Mouse (Mus musculus) heart, embryonic 11.5 days (tissue): ENCODE data around the gene Scarb1. TPM values are rescaled to one million over a fixed set of nuclear protein-coding genes. Genes with fewer than 3 reads are reported as not detected.

ENCODE experiments used
- ATAC-seq: fragments of 200-750 bp; cut with Nextera tagmentation; replicated peaks from 2 replicates; pipeline ENCODE4 v1.8.0; 2017; ENCODE audit warnings: moderate library complexity; ENCODE audit not compliant: insufficient number of reproducible peaks, low FRiP score, low TSS enrichment
- H3K27ac ChIP-seq: fragments of 300-500 bp; sonication (generic); 2 replicates; pipeline ENCODE4 v1.5.1; 2014; ENCODE audit warnings: mild to moderate bottlenecking, low read depth, low read length
- H3K27me3 ChIP-seq: fragments of 300-500 bp; sonication (generic); 2 replicates; pipeline ENCODE4 v1.6.1; 2014; ENCODE audit warnings: mild to moderate bottlenecking, low read length, mixed read lengths; ENCODE audit not compliant: control insufficient read depth, insufficient read depth
- H3K36me3 ChIP-seq: fragments of 300-500 bp; sonication (generic); 2 replicates; pipeline ENCODE4 v1.6.1; 2014; ENCODE audit warnings: mild to moderate bottlenecking, low read length, moderate library complexity, mixed read lengths; ENCODE audit not compliant: control insufficient read depth, insufficient read depth
- H3K4me1 ChIP-seq: fragments of 300-500 bp; sonication (generic); 2 replicates; pipeline ENCODE4 v1.6.1; 2014; ENCODE audit warnings: low read length; ENCODE audit not compliant: control insufficient read depth, insufficient read depth
- H3K4me2 ChIP-seq: fragments of 300-500 bp; sonication (generic); 2 replicates; pipeline ENCODE4 v1.6.1; 2014; ENCODE audit warnings: mild to moderate bottlenecking, moderate library complexity
- H3K4me3 ChIP-seq: fragments of 300-500 bp; sonication (generic); 2 replicates; pipeline ENCODE4 v1.5.1; 2014; ENCODE audit warnings: low read depth, low read length
- H3K9ac ChIP-seq: fragments of 300-500 bp; sonication (generic); 2 replicates; pipeline ENCODE4 v1.6.1; 2014; ENCODE audit warnings: mild to moderate bottlenecking, low read depth, low read length, moderate library complexity
- H3K9me3 ChIP-seq: fragments of 300-500 bp; sonication (generic); replicated peaks from 2 replicates; pipeline ENCODE4 v1.6.1; 2016; ENCODE audit warnings: low read length; ENCODE audit not compliant: control insufficient read depth
- WGBS: fragments of 180-500 bp; shearing (Covaris S2); extraction: QIAGEN DNeasy Blood & Tissue Kit; methylation state at CpG from one replicate; pipeline ENCODE4 v1.1.7; 2014; ENCODE audit not compliant: insufficient replicate concordance; 5-methylcytosine and 5-hydroxymethylcytosine counted together
- polyA plus RNA-seq: library from polyadenylated mRNA; unstranded; fragments of >200 nt; fragmentation: Nextera tagmentation; extraction: Ambion mirVana; gene quantifications from 2 replicates; pipeline ENCODE4 v1.2.1, GENCODE M21; 2014

The Scarb1 gene
- polyA plus RNA-seq, 1 experiment from 2014 or later = 57.1 TPM

DNA sequence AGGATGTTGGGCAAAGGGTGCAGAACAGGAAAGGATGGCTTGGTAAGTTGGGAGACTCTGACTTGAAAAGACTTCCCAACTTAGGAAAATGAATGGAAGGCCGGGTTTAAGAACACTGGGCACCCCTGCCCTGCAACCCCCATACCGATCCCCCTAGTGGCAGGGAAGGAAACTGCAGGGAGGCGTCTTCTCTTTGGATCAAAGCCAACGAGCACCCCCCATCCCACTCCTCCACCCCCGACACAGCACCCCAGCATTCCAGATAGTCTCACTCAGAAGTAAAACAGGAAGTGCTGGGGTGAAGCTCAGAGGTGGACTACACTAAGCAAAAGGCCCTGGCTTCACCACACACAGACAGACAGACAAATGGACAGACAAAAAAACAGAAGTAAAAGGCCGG is 62.6 kb downstream of the Scarb1 start:
- 24% methylated on average over 6 of the region's 6 CpGs for WGBS

DNA sequence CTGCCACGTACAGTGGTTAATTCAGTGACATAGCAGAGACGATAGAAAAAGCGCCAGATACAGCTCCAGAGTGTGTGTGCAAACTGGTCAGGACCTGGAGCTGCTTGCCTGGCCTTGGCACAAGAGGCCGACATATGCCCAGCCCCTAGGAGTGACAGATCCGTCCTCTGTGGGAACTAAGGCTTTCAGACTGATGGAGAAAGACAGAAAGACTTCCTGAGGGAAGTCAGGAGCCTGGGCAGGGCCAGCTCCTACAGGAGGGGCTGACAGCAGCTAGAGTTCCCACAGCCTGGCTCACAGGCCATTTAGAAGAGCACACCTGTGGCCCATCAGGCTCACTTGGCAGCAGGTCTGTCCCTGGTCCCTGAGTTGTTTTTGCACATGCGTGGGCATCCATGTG is 63.6 kb downstream of the Scarb1 start:
- Histone ChIP-seq H3K4me2 (no peak overlapping the region), H3K4me3 (no peak overlapping the region), H3K27me3 (no peaks in the 10 kb centered on the region), H3K27ac (no peak overlapping the region), H3K4me1 (peaks cover 17% of the 10 kb centered on the region), H3K9me3 (no peaks in the 10 kb centered on the region), H3K36me3 (peaks cover 8% of the 10 kb centered on the region; the same call in 1 of the 2 replicates), H3K9ac (no peak overlapping the region)
- ATAC-seq = no peak
- WGBS = 84% methylated on average over 6 of the region's 6 CpGs

More for the DNA sequence above, 62.6 kb downstream of the Scarb1 start:
- peaks cover 17% of the 10 kb centered on the region for H3K4me1 ChIP-seq
- H3K9ac ChIP-seq = no peak overlapping the region
- H3K4me2 ChIP-seq = no peak overlapping the region
- H3K9me3 ChIP-seq = no peaks in the 10 kb centered on the region
- H3K4me3 ChIP-seq = no peak overlapping the region
- ATAC-seq = no peak
- peaks cover 8% of the 10 kb centered on the region; the same call in 1 of the 2 replicates for H3K36me3 ChIP-seq
- no peaks in the 10 kb centered on the region for H3K27me3 ChIP-seq
- H3K27ac ChIP-seq = no peak overlapping the region

GRCm38 (mm10) chr5:125276765-125277164 is 64.1 kb downstream of the Scarb1 start:
- Histone ChIP-seq H3K4me3 (no peak overlapping the region), H3K4me2 (no peak overlapping the region), H3K36me3 (peaks cover 8% of the 10 kb centered on the region; the same call in 1 of the 2 replicates), H3K4me1 (peaks cover 17% of the 10 kb centered on the region), H3K9me3 (no peaks in the 10 kb centered on the region), H3K27ac (no peak overlapping the region), H3K27me3 (no peaks in the 10 kb centered on the region), H3K9ac (no peak overlapping the region)
- no peak for ATAC-seq
- WGBS = 88% methylated on average over 4 of the region's 4 CpGs

DNA sequence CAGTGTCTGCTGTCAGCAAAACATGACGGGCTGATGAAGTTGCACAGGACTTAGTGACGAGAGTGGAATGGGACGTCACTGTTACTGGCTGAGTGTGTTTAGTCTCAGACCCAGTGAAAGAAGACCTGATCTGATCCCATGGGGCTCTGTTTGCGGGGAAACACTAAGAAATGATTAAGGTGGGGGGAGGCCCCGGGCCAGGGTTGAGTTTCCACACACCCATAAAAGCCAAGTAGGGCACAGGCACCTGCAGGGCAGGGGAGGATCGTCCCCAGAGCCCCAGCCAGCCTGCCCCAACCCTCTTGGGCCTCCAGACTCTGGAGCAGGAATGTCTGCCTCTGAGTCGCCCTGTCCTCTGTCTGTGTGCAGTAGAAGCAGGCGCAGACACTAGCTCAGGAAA is 65.6 kb downstream of the Scarb1 start:
- peaks cover 8% of the 10 kb centered on the region; the same call in 1 of the 2 replicates for H3K36me3 ChIP-seq
- 62% methylated on average over 8 of the region's 8 CpGs for WGBS
- H3K27ac ChIP-seq = peak overlapping the region; percentile 73
- ATAC-seq = no peak
- no peak overlapping the region for H3K4me3 ChIP-seq
- peak overlapping the region; percentile 46; the same call in 1 of the 2 replicates for H3K9ac ChIP-seq
- no peaks in the 10 kb centered on the region for H3K9me3 ChIP-seq
- H3K4me1 ChIP-seq = peaks cover 17% of the 10 kb centered on the region
- no peak overlapping the region for H3K4me2 ChIP-seq
- H3K27me3 ChIP-seq = no peaks in the 10 kb centered on the region

GRCm38 (mm10) chr5:125274773-125275172 is 66.1 kb downstream of the Scarb1 start:
- Histone ChIP-seq H3K27me3 (no peaks in the 10 kb centered on the region), H3K9ac (no peak overlapping the region), H3K4me2 (no peak overlapping the region), H3K27ac (no peak overlapping the region), H3K4me3 (no peak overlapping the region), H3K9me3 (no peaks in the 10 kb centered on the region), H3K4me1 (peaks cover 17% of the 10 kb centered on the region), H3K36me3 (peaks cover 8% of the 10 kb centered on the region; the same call in 1 of the 2 replicates)
- ATAC-seq = no peak
- 88% methylated on average over 3 of the region's 3 CpGs for WGBS

GRCm38 (mm10) chr5:125274182-125274581 is 66.7 kb downstream of the Scarb1 start:
- peaks cover 8% of the 10 kb centered on the region; the same call in 1 of the 2 replicates for H3K36me3 ChIP-seq
- H3K4me2 ChIP-seq = peak overlapping the region; percentile 52
- H3K9me3 ChIP-seq = no peaks in the 10 kb centered on the region
- H3K4me3 ChIP-seq = 0 out of 2 replicates have a peak overlapping the region, but pooled peaks have one; percentile 11
- 64% methylated on average over 2 of the region's 2 CpGs for WGBS
- 0 out of 2 replicates have a peak overlapping the region, but pooled peaks have one; percentile 3 for H3K9ac ChIP-seq
- ATAC-seq = no peak
- peaks cover 11% of the 10 kb centered on the region for H3K4me1 ChIP-seq
- H3K27me3 ChIP-seq = no peaks in the 10 kb centered on the region
- H3K27ac ChIP-seq = peak overlapping the region; percentile 85

- H3K4me3 ChIP-seq = peak overlapping the region; percentile 11; the same call in 1 of the 2 replicates
- 0 out of 2 replicates have a peak overlapping the region, but pooled peaks have one; percentile 3 for H3K9ac ChIP-seq
- 13% methylated on average over 8 of the region's 8 CpGs for WGBS
- H3K36me3 ChIP-seq = peaks cover 8% of the 10 kb centered on the region; the same call in 1 of the 2 replicates
- ATAC-seq = no peak
- no peaks in the 10 kb centered on the region for H3K27me3 ChIP-seq
- H3K27ac ChIP-seq = peak overlapping the region; percentile 85
- H3K9me3 ChIP-seq = no peaks in the 10 kb centered on the region
- peak overlapping the region; percentile 52 for H3K4me2 ChIP-seq
- peaks cover 13% of the 10 kb centered on the region; the same call in 1 of the 2 replicates for H3K4me1 ChIP-seq
Observed at GRCm38 (mm10) chr5:125273666-125274109, 67.2 kb downstream of the Scarb1 start.

- Histone ChIP-seq H3K27ac (no peak overlapping the region; the same call in 1 of the 2 replicates), H3K9ac (no peak overlapping the region), H3K27me3 (no peaks in the 10 kb centered on the region), H3K4me3 (no peak overlapping the region), H3K4me2 (no peak overlapping the region), H3K36me3 (peaks cover 6% of the 10 kb centered on the region; the same call in 1 of the 2 replicates), H3K9me3 (no peaks in the 10 kb centered on the region), H3K4me1 (peaks cover 9% of the 10 kb centered on the region; the same call in 1 of the 2 replicates)
- ATAC-seq = no peak
- WGBS = 77% methylated on average over 10 of the region's 10 CpGs
Observed at GRCm38 (mm10) chr5:125272231-125272988, 68.5 kb downstream of the Scarb1 start.
